Mouse (Mus musculus): Measurements from ENCODE around the gene Adgrl4.

Gene Adgrl4

GRCm38 (mm10) chr3:151488853-151489252 lies 51.2 kb downstream of the Adgrl4 start:
- DNase-seq (ENCODE audit: low read depth, low spot score) = no peak

DNA sequence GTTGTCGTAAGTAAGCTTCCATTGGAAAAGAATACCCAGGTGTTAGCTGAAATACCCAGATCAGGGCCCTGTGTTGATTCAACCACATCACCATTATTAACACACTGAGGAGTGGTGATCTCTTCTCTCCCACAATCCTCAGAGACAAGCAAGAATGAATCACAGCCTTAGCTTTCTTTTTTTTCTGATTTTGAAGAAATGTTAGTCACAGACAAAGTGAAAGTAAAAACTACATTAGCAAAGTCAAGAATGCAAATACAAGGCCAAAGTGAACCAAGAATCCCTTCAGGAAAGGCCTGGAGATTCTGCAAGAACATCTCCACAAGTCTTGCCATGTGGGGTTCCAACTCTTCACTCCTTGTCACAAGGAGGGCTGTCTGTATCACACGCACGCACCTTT lies 67.9 kb downstream of the Adgrl4 start:
- DNase-seq (ENCODE audit: low read depth, low spot score) = no peak

DNA sequence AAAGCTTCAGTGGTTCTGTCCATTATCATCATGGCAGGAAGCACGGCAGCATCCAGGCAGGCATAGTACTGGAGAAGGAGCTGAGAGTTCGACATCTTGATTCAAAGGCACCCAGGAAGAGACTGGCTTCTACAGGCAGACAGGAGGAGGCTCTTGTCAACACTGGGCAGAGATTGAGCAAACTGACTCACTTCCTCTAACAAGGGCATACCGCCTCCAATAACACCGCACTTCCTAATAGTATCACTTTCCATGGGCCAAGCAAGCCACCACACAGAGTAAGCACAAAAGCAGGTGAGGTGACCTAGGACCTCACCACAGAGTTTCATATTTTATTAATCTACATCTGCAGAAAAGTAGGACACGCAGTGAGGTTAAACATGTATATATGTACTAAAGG lies 73.5 kb downstream of the Adgrl4 start:
- no peak for DNase-seq (ENCODE audit: low read depth, low spot score)

DNA sequence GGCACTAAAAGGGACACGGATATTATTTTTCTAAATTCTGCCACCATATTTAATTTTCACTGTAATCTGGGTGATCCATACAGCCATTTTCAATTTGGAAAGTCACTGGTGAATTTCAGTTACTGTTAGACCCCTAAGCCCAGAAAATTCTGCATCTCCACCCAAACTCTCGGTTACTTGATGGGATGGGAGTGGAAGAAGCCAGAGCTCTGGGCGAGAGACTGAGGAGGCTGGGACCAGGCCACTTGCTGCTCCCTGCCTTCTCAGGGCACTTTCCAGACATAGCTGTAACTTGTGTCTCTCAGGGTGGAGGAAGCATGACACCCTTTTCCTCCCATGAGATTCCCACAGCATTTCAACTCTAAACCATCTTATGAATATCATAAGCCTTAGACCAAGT lies 109.5 kb downstream of the Adgrl4 start:
- no peak for DNase-seq (ENCODE audit: low read depth, low spot score)

DNA sequence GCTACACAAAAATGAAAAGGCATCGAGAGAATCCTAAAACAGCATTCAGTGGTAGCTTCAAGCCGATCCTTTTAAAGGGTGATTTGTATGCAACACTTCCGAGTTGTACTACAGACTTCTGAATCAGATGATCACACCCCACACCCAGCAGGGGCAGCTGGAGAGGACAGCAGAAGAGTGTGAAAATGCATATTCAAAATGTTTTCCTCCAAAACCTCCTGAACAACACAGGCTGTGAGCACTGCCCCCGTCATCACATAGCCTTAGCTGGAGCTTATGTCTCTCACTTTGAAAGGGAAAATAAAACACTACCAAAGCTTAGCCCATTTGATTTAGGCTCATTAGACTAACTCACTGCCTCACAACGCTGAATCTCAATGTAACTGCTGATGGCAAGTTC lies 113.3 kb downstream of the Adgrl4 start:
- no peak for DNase-seq (ENCODE audit: low read depth, low spot score)

GRCm38 (mm10) chr3:151556635-151557034 lies 118.9 kb downstream of the Adgrl4 start:
- DNase-seq (ENCODE audit: low read depth, low spot score) = no peak

GRCm38 (mm10) chr3:151557125-151557524 lies 119.4 kb downstream of the Adgrl4 start:
- DNase-seq (ENCODE audit: low read depth, low spot score) = no peak

- no peak for DNase-seq (ENCODE audit: low read depth, low spot score)
Measured at GRCm38 (mm10) chr3:151557607-151558006, 119.9 kb downstream of the Adgrl4 start.

- DNase-seq (ENCODE audit: low read depth, low spot score) = no peak
Measured at GRCm38 (mm10) chr3:151558374-151558773, 120.7 kb downstream of the Adgrl4 start.

- DNase-seq (ENCODE audit: low read depth, low spot score) = peak; percentile 12
Measured at GRCm38 (mm10) chr3:151565664-151566621, 128.3 kb downstream of the Adgrl4 start.

DNA sequence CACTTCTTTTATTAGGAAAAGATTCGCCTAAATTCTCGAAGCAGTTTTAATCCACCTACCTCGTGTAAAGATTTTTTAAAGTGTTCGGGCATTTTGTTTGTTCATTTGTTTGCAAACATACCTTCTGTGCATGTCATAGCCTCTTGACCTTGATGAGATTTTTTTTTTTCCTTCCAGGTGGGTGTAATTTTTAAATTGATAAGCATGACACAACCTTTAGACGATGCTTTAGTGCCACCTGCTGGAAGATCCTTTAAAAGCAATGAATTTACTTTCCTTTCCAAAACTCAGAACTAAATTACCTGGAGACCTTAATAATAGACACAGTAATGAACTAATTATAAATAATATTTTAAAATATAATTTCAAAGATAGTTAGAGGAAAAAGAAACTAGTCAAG lies 128.9 kb downstream of the Adgrl4 start:
- peak; percentile 6 for DNase-seq (ENCODE audit: low read depth, low spot score)

DNA sequence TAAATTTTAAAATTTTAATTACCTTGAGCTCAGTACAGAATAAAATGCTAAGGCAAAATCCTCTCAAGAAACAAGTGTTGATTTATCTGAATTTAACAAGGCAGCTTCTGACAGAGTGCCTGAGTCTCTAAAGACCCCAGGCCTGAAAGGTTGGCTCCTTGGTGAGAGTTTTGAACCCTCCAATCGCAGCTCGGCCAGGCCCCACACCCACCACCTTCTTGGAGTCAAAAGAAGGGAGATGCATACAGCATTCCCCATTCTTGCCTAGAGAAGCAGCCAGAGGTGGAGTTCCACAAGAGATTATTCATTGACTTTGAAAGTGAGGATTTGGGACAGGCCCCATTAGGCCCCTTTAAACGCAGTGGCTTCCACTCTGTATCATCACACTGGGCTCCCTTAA lies 129.9 kb downstream of the Adgrl4 start:
- peak; percentile 2 for DNase-seq (ENCODE audit: low read depth, low spot score)

DNA sequence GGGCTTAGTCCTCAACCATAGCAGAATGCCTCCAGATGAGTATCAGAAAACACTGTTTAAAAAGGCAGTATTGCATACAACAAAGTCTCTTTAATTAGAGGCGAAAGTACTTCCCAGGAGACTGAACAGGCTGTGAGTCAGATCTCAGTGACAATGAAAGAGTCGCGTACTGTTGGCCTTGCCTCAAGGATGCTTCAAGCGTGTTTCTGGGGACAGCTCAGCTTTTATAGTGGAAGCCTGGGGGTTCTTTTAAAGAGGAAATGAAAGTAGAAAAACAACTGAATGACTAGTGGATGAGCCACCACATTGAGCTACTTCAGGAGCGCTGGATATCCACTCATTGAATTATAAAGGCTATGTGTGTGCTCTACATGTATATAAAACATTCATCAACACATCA lies 134.4 kb downstream of the Adgrl4 start:
- DNase-seq (ENCODE audit: low read depth, low spot score) = no peak

GRCm38 (mm10) chr3:151575292-151575691 lies 137.6 kb downstream of the Adgrl4 start:
- DNase-seq (ENCODE audit: low read depth, low spot score) = no peak

DNA sequence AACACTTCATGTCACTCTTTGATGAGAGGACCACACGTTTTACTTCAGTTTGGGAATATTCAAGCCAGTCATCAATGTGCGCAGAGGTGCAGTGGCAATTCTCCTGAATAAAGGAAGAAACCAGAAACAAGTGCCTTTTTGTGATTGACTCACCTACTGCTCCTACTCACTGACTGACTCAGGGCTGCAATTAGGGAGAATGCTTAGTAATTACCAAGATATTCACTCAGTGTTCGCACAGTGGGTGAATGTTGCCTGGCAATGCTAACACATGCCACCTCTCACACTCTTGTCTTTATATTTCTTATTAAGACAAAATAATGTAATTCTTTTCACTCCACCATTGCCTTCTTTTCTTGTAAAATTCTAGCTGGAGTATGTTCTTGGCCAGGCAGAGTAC lies 138.5 kb downstream of the Adgrl4 start:
- DNase-seq (ENCODE audit: low read depth, low spot score) = no peak

DNA sequence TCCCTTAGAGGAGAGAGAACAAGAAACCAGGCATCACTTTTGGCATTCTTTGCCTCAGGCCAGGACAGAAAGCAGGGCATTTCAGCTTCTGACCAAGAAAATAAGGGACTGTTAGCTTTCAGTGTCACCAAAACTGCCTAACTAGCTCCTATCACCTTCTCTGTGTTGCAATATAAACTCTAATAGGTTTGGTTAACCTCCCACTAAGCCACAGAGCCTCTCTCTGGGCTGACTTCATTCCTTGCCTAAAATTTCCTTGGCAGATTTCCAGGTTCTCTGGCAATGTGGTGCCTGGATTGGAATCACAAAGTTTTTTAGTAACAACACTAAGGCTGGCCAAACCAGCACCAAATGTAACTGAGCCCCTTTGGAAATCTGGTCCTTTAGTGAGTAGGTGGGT lies 154.2 kb downstream of the Adgrl4 start:
- no peak for DNase-seq (ENCODE audit: low read depth, low spot score)
